Mouse (Mus musculus): ENCODE measurements around the gene Bpgm. TPM values are rescaled to one million over a fixed set of nuclear protein-coding genes. Genes with fewer than 3 reads are reported as not detected.

The Bpgm gene
- polyA plus RNA-seq (2017; shearing (Covaris generic)) = 10 to 100 TPM; 18.6 to 21.8 TPM

GRCm38 (mm10) chr6:34475974-34476794, at the start of gene Bpgm:
Gene Bpgm (plus strand): TSS chr6:34476207.

Other genes with a start within 250 kb of the Bpgm start
- 100 to 1,000 TPM; 323 to 402 TPM for gene Akr1b3, start 158.7 kb upstream of the Bpgm start, polyA plus RNA-seq (2017; shearing (Covaris generic))
- gene Akr1b8, start 122.1 kb upstream of the Bpgm start, polyA plus RNA-seq (2017; shearing (Covaris generic)) = 1 to 10 TPM in 1 of 2 experiments, under 1 TPM in 1; 0.59 to 1.1 TPM
- 10 to 100 TPM; 36.1 to 49.2 TPM for gene Akr1b10, start 92.0 kb upstream of the Bpgm start, polyA plus RNA-seq (2017; shearing (Covaris generic))
- gene Akr1b7, start 63.9 kb upstream of the Bpgm start, polyA plus RNA-seq (2017; shearing (Covaris generic)) = not detected
- gene Cald1, start 122.3 kb downstream of the Bpgm start, polyA plus RNA-seq (2017; shearing (Covaris generic)) = 1 to 10 TPM; 1.9 to 6.2 TPM

All from inflammation-experienced regulatory T-cells (primary cell).